Mouse (Mus musculus) left cerebral cortex, postnatal 25 days (tissue): ENCODE measurements at regions not wholly inside any gene's neighbourhood (a gene's known extent, or its start where the extent isn't known, plus 50 kb on each side); places are given as distances from the start of the nearest gene placed in this dataset.
"Not testable (repeated sequence)": the region's sequence is repeated elsewhere in the genome, so short reads cannot be mapped to it uniquely, and the experiment has no call there.

ENCODE experiments used
- DNase-seq, 2 experiments: peaks; one replicate each; pipeline ENCODE4 v3.0.0; 2022; ENCODE audit warnings: low spot score in 2 of 2, mixed read lengths in 1 of 2
- intact Hi-C: fragments of 180-260 bp; cut with DNase I; formaldehyde crosslinking; loops from one replicate; pipeline ENCODE4 v1.15.1; 2025

DNA sequence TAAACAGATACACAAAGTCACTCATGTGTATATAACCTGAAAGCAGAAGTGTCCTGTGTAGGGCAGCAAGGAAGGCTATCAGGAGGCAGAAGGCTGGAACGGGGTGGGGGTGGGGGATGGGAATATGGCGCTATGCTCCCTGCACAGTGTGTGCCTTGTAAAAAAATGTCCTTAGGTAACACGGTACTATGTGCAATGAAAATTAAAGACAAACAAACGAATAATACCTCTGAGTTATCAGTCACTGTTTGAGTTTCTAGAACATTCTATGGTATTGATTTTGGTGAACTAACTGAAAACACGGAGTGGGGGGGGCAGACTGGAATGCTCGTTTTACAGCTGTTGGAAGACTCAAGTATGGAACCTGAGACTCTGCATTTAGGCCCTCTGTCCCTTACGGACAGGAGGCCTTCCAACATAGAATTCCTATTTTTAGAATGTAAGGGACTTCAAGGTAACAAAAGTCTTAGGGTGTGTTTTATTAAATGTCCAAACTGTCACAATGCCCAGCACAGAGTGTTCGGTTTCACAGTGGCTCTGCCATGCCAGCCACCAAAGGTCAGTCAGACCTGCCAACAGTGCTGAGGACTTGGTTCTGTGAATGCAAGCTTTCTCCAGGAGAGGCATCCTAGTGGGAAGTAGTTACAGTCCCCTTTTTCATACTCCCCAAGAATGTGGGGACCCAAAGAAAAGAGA is 240.6 kb downstream of the Ano6 start:
- no peak for DNase-seq
- intact Hi-C loops, result no loop called here

DNA sequence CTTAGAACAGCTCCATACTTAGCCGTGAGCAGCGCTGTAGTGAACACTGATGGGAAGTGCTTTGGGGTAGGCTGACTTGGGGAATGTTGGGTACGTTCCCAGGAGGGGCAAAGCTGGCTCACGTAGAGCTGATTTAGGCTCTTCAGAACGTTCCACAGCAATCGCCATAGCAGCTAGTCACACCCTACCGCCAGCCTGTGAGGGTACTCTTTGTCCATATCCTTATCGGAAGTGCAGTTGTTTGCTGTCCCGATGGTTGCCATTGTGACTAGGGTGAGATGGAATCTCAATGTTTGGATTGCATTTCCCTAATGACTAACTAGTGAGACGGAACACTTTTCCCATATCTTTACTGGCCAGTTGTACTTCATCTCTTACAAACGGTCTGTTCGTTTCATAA is 244.6 kb downstream of the Ano6 start:
- intact Hi-C loops, result no loop called here
- no peak for DNase-seq

DNA sequence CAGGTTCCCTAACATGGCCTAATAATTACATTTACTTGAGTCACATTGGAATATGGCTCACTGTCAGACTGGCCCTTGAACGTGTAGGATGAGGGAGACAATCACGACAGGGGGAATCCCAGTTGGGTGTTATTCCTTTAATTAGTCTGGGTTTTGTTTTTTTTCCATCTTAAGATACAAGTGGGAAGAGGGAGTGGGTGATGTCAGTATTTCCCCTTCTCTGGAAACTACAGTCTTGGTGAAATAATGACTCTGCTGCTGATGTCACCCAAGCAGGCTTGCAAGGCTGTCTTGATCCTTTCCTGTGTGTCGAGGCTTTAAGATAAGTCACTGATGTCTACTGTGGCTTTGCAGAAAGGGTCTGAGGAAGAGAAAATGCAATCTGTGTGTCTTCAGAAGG is 241.8 kb upstream of the Arid2 start:
- intact Hi-C loops, result no loop called here

DNA sequence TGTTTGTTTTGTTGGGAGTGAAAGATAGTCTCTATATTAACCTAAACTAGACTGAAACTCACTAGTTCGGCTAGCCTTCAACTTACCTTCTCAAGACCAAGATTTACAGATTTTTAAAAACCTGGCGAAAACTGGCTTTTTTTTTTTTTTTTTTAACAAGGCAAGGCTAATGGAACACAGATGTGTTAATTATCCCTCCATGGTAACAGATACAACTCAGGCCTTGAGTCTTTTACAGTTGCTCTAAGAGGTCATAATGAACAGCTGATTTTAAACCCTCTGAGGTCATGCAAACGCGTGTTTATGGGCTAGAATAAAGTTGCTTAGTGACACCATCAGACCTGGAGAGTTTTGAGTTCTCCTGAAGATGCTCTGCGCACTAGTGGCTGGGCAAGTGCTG is 240.7 kb upstream of the Arid2 start:
- no peak for DNase-seq
- intact Hi-C loops, result no loop called here

More for the DNA sequence above, 241.8 kb upstream of the Arid2 start:
- DNase-seq, result no peak

DNA sequence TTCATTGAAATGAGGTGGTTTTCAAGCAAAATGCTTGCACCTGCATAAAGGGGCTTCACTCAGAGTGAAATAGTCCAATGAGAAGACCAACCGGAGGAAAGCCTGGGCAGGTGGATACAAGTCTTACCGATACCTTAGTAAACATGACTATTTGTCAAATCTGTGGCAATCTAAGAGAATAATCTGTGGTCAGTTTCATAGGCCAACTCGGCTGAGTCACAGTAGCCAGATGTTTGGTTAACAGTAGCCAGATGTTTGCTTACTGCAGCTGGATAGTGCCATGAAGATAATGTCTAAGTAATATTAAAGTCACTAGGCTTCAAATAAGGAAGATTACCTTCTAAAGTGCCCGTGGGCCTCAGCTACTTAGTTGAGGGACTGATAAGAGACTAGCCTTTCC is 236.9 kb upstream of the Arid2 start:
- intact Hi-C loops, result no loop called here
- DNase-seq, result no peak

GRCm38 (mm10) chr15:96052586-96052985 is 234.7 kb upstream of the Arid2 start:
- no peak for DNase-seq
- intact Hi-C loops, result no loop called here

DNA sequence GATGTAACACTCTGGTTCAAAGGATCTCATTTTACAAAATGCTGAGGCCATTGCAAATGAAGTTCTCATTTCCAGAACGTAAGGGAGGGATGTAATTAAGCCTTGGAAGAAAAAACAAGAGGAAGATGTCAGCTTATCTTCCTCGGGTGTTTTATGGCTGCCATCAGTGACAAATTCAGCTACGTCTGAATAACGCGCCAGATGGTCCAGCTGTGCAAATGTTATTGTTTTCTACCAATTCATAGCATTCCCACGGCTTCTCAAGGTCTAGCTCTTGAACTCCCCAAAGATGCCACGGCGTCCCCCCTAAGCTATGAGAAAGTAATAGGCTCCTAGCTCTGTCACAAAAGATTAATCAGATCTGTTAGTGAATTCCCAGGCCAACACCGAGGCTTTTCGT is 232.0 kb upstream of the Arid2 start:
- intact Hi-C loops, result no loop called here
- no peak for DNase-seq

DNA sequence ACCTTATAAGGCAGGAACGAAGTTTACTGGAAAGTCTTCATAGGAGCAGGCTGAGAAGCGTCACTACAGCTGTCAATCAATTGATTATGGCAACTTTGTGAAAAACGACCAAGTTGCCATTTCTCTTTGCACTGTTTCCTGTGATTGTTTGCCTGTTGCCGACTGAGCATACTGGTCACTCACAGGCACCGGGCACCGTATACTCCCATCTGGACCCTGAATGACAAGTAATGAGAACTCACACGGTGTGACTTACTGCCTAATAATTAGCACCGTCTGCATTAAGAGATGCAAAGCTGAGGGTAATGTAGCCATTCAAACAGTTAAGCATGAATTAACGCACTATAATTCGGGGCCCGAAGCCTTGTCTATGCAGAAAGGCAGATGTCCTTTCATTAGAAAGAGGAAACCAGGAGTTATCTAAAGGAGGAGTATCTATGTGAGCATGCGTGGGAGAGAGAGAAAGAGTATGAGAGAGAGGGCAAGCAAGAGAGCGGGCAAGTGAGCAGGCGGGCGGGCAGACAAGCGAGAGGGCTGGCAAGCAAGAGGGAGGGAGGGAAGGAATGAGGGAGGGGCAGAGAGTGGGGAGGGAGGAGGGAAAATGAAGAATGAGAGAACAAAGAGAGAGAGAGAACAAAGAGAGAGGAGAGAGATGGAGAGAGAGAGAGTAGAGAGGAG is 231.4 kb upstream of the Arid2 start:
- DNase-seq, result no peak
- intact Hi-C loops, result no loop called here

DNA sequence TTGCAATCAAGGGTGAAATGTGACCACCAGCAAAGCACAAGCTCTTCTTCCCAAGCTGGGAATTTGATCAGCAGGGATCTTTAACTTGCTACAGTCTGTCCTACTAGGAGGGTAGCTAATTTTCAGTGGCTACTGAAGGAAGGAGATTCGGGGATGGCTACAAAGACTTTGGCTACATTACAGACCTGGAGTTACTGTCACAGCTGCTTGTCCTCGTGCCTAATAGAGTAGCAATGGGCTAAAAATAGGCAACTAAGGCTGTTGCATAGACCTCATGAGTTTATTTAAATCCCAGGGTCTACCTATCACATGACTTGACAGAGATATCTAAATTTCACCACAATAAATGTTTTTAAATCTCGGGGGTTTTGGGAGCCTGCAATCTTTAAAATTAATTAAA is 227.7 kb upstream of the Arid2 start:
- intact Hi-C loops, result no loop called here
- no peak for DNase-seq

GRCm38 (mm10) chr15:96064499-96065217 is 222.7 kb upstream of the Arid2 start:
- no peak for DNase-seq
- intact Hi-C loops, result no loop called here

GRCm38 (mm10) chr15:96075615-96076014 is 211.7 kb upstream of the Arid2 start:
- intact Hi-C loops, result no loop called here
- DNase-seq, result no peak

GRCm38 (mm10) chr15:96077756-96078155 is 209.6 kb upstream of the Arid2 start:
- intact Hi-C loops, result no loop called here
- peak in 1 of 2 experiments; percentile 17 for DNase-seq

- no peak for DNase-seq
- intact Hi-C loops, result no loop called here
Observed at GRCm38 (mm10) chr15:96078580-96078979, 208.7 kb upstream of the Arid2 start.

GRCm38 (mm10) chr15:96089676-96090075 is 197.6 kb upstream of the Arid2 start:
- DNase-seq, result no peak

GRCm38 (mm10) chr15:96096438-96096837 is 190.9 kb upstream of the Arid2 start:
- DNase-seq, result no peak
- intact Hi-C loops, result no loop called here

More at GRCm38 (mm10) chr15:96089676-96090075, 197.6 kb upstream of the Arid2 start:
- intact Hi-C loops, result no loop called here

GRCm38 (mm10) chr15:96098821-96099220 is 188.5 kb upstream of the Arid2 start:
- no peak for DNase-seq
- intact Hi-C loops, result no loop called here

GRCm38 (mm10) chr15:96099844-96100640 is 187.3 kb upstream of the Arid2 start:
- DNase-seq, intact Hi-C loops: not testable (repeated sequence)

DNA sequence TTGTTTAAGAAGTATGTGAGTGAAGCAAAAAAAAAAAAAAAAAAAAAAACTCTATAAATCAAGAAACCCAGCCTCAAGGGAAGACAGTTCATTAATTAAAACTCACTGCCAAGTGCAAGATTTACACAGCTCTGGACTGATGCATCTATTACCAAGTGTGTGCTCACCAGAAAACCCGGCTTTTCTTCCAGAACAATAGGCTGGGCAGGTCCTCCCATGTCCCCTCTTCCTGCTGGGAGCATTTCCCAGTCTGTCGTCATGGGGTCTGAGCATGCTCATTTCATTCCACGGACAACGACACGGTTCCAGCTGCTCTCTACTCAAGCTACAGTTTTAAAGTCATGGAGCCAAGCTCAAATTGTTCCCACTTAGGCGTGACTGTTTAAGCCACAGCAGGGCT is 183.6 kb upstream of the Arid2 start:
- intact Hi-C loops, result no loop called here
- DNase-seq, result no peak

DNA sequence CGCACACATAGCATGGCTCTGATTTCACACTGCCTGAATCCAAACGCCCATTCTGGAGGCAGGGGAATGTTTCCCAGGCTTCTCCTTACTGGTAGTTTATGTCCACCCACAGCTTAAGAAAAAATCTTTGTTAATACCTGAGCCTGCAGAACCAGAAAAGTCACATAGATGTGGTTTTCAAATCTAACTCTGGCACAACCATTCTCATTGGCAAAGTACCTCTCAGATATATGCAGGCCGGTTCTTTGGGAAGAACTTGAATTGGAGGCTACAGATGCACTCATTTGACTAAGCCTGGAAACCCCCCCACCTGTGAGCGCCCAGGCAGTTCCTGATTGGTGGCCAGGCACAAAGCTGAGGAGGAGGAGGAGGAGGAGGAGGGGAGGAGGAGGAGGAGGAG is 179.8 kb upstream of the Arid2 start:
- intact Hi-C loops, result no loop called here
- DNase-seq, result no peak

DNA sequence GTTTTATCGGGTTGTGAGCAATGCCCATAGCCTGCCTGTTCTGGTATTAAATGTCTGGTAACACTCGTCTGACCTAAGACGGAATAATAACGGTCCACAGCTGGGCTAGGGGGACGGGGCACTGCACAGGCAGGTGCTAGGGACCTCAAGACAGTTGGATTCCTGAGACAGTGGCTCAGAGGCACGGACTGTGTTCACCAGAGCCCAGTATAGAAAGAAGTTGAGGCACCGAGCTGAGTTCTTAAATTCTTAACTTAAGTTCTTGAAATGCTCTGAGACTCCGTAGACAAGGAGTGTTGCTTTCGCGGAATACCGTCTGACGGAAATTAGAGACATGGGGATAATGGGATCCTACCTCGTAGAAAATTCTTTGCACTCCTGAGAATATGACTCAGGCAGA is 174.2 kb upstream of the Arid2 start:
- DNase-seq, result no peak
- intact Hi-C loops, result no loop called here
